In genomic region chr14:31172781-31173455, GRCm38 (mm10) we compare ENCODE assay signal across 13 mouse cellular contexts. TPM values are rescaled to one million over a fixed set of nuclear protein-coding genes. Genes with fewer than 3 reads are reported as not detected.
DNase-seq lines count a peak whose midpoint lies in the region; ATAC-seq and TF ChIP-seq lines count a peak whose summit lies in the region.
"Had no signal": no experiment of that assay in that cellular context is flagged by ENCODE, and none has a peak within 500 bp of the region (broad histone marks: within the 10 kb centered on the region; RNA-seq: fewer than 3 reads in every experiment).

No protein-coding gene starts in this region.

- peak overlapping the region; percentile 6; the same call in 1 of the 2 replicates for H3K27ac ChIP-seq in lung, embryonic 14.5 days (ENCODE audit: low read depth)
- no peak overlapping the region for H3K27ac ChIP-seq in liver, embryonic 15.5 days (replicated peaks)
- H3K27ac ChIP-seq: forebrain, embryonic 13.5 days had no signal

- peak; percentile 33; the same call in 1 of the 2 replicates for ATAC-seq in cerebellum, adult (ENCODE audit: insufficient number of reproducible peaks, low FRiP score, low TSS enrichment)
- ATAC-seq in lung, embryonic 14.5 days (ENCODE audit: insufficient read depth) = no peak
- peak; percentile 41 for ATAC-seq in liver, embryonic 15.5 days (ENCODE audit: insufficient read depth)
- ATAC-seq: forebrain, embryonic 13.5 days; intestine, embryonic 16.5 days had no signal

- 70% methylated on average over 18 of the region's 18 CpGs for WGBS in lung, embryonic 14.5 days
- WGBS in liver, embryonic 15.5 days (ENCODE audit: insufficient replicate concordance) = 71% methylated on average over 18 of the region's 18 CpGs

- no peak overlapping the region for H3K4me2 ChIP-seq in lung, embryonic 14.5 days
- H3K4me2 ChIP-seq in liver, embryonic 15.5 days = no peak overlapping the region
- H3K4me2 ChIP-seq: forebrain, embryonic 13.5 days had no signal

- H3K36me3 ChIP-seq in lung, embryonic 14.5 days (ENCODE audit: insufficient read depth) = peaks cover 80% of the 10 kb centered on the region
- H3K36me3 ChIP-seq in liver, embryonic 15.5 days (replicated peaks) = peaks cover 80% of the 10 kb centered on the region

- no peaks in the 10 kb centered on the region for H3K9me3 ChIP-seq in lung, embryonic 14.5 days (ENCODE audit: low read depth, low read length)
- no peaks in the 10 kb centered on the region for H3K9me3 ChIP-seq in liver, embryonic 15.5 days (replicated peaks)
- H3K9me3 ChIP-seq: forebrain, embryonic 13.5 days had no signal

- TF ChIP-seq CTCF in lung, embryonic 14.5 days (IDR thresholded peaks at IDR 0.05; ENCODE audit: low read depth) = no peak

- H3K4me1 ChIP-seq in lung, embryonic 14.5 days (ENCODE audit: insufficient read depth) = no peaks in the 10 kb centered on the region
- H3K4me1 ChIP-seq in liver, embryonic 15.5 days (replicated peaks) = peaks cover 13% of the 10 kb centered on the region

- H3K4me3 ChIP-seq in lung, embryonic 14.5 days (ENCODE audit: low read depth, low read length) = no peak overlapping the region
- H3K4me3 ChIP-seq in liver, embryonic 15.5 days (replicated peaks) = no peak overlapping the region
- H3K4me3 ChIP-seq: forebrain, embryonic 13.5 days had no signal

- H3K27me3 ChIP-seq in lung, embryonic 14.5 days (ENCODE audit: insufficient read depth, low read length) = no peaks in the 10 kb centered on the region
- H3K27me3 ChIP-seq in liver, embryonic 15.5 days = peaks cover 12% of the 10 kb centered on the region
- H3K27me3 ChIP-seq: forebrain, embryonic 13.5 days had no signal

- no peak overlapping the region for H3K9ac ChIP-seq in lung, embryonic 14.5 days
- H3K9ac ChIP-seq in liver, embryonic 15.5 days = no peak overlapping the region
- H3K9ac ChIP-seq: forebrain, embryonic 13.5 days had no signal

- no peak for DNase-seq in cerebellum, adult 8-10 months
- peak; percentile 32 for DNase-seq in lung, embryonic 14.5 days
- DNase-seq in lung, postnatal 25 days (ENCODE audit: low spot score) = no peak
- peak; percentile 63 to 66 for DNase-seq in cerebellum, postnatal 36 days
- DNase-seq in frontal cortex, postnatal 14 days (ENCODE audit: low spot score in 2 of 2) = no peak
- no peak for DNase-seq in gastrocnemius, postnatal 10 days
- DNase-seq: retina, postnatal 1 day had no signal

RNA-seq across cellular contexts. Expression of gene Stab1, which starts 4.5 kb away (rescaled TPM):
- polyA plus RNA-seq in lung, embryonic 14.5 days (2014; fragmentation: Nextera tagmentation; extraction: Ambion mirVana) = 64.4 and 71.3 TPM in 2 replicates
- 22.0 and 27.4 TPM in 2 replicates for polyA plus RNA-seq in liver, embryonic 15.5 days (2015; fragmentation: Nextera tagmentation; extraction: Ambion mirVana)
- total RNA-seq in gastrocnemius, postnatal 10 days (2021) = 10 to 100 TPM; 45.3 to 54.3 TPM
- total RNA-seq: granulocyte monocyte progenitor cell, adult 5-6 weeks had no signal

RNA-seq across cellular contexts. Expression of gene Tnnc1, which starts 35.2 kb away (rescaled TPM):
- polyA plus RNA-seq in lung, embryonic 14.5 days (2014; fragmentation: Nextera tagmentation; extraction: Ambion mirVana) = 5.1 and 51.6 TPM in 2 replicates
- 66.4 and 66.7 TPM in 2 replicates for polyA plus RNA-seq in liver, embryonic 15.5 days (2015; fragmentation: Nextera tagmentation; extraction: Ambion mirVana)
- 100 to 1,000 TPM; 197 to 292 TPM for total RNA-seq in gastrocnemius, postnatal 10 days (2021)
- total RNA-seq: MEL had no signal

RNA-seq across cellular contexts. Expression of gene Nt5dc2, which starts 42.1 kb away (rescaled TPM):
- polyA plus RNA-seq in lung, embryonic 14.5 days (2014; fragmentation: Nextera tagmentation; extraction: Ambion mirVana) = 476 and 510 TPM in 2 replicates
- 167 and 213 TPM in 2 replicates for polyA plus RNA-seq in liver, embryonic 15.5 days (2015; fragmentation: Nextera tagmentation; extraction: Ambion mirVana)
- total RNA-seq in gastrocnemius, postnatal 10 days (2021) = 10 to 100 TPM; 14.2 to 14.5 TPM

RNA-seq across cellular contexts. Expression of gene Nisch, which starts 43.8 kb away (rescaled TPM):
- polyA plus RNA-seq in lung, embryonic 14.5 days (2014; fragmentation: Nextera tagmentation; extraction: Ambion mirVana) = 386 and 411 TPM in 2 replicates
- 92.3 and 115 TPM in 2 replicates for polyA plus RNA-seq in liver, embryonic 15.5 days (2015; fragmentation: Nextera tagmentation; extraction: Ambion mirVana)
- 100 to 1,000 TPM; 133 to 183 TPM for total RNA-seq in gastrocnemius, postnatal 10 days (2021)

RNA-seq across cellular contexts. Expression of gene Smim4, which starts 44.2 kb away (rescaled TPM):
- 60.9 and 74.3 TPM in 2 replicates for polyA plus RNA-seq in lung, embryonic 14.5 days (2014; fragmentation: Nextera tagmentation; extraction: Ambion mirVana)
- 49.9 and 60.7 TPM in 2 replicates for polyA plus RNA-seq in liver, embryonic 15.5 days (2015; fragmentation: Nextera tagmentation; extraction: Ambion mirVana)
- 10 to 100 TPM; 39.5 to 43.0 TPM for total RNA-seq in gastrocnemius, postnatal 10 days (2021)

Comparison
In these comparisons a context has a peak if more than half of its experiments do, and no peak if none do; other contexts are left out.
1. DNase-seq: peak in lung, embryonic 14.5 days (single experiment) and cerebellum, postnatal 36 days (2 of 2); none in cerebellum, adult 8-10 months (single experiment), lung, postnatal 25 days (single experiment), frontal cortex, postnatal 14 days (0 of 2) and gastrocnemius, postnatal 10 days (single experiment).